Mouse (Mus musculus) embryonic facial prominence, embryonic 14.5 days (tissue): ENCODE measurements around the gene Gm10772. TPM values are rescaled to one million over a fixed set of nuclear protein-coding genes. Genes with fewer than 3 reads are reported as not detected.
"Not testable (repeated sequence)": the region's sequence is repeated elsewhere in the genome, so short reads cannot be mapped to it uniquely, and the experiment has no call there.

ENCODE experiments used
- ATAC-seq: fragments of 200-750 bp; cut with Nextera tagmentation; 2 replicates; pipeline ENCODE4 v1.8.0; 2017; ENCODE audit warnings: low read depth, moderate number of reproducible peaks, moderate TSS enrichment
- DNase-seq: peaks from one replicate; pipeline ENCODE4 v3.0.0-alpha.2; 2015; ENCODE audit warnings: low spot score
- H3K27ac ChIP-seq: fragments of 300-500 bp; sonication (generic); replicated peaks from 2 replicates; pipeline ENCODE4 v1.5.1; 2014; ENCODE audit warnings: low read depth, mild to moderate bottlenecking, low read length, moderate library complexity
- H3K27me3 ChIP-seq: fragments of 300-500 bp; sonication (generic); replicated peaks from 2 replicates; pipeline ENCODE4 v1.6.1; 2014; ENCODE audit warnings: low read length; ENCODE audit not compliant: control insufficient read depth, insufficient read depth
- H3K36me3 ChIP-seq: fragments of 300-500 bp; sonication (generic); 2 replicates; pipeline ENCODE4 v1.6.1; 2014; ENCODE audit warnings: low read length, mixed read lengths; ENCODE audit not compliant: control insufficient read depth, insufficient read depth
- H3K4me1 ChIP-seq: fragments of 300-500 bp; sonication (generic); 2 replicates; pipeline ENCODE4 v1.6.1; 2014; ENCODE audit warnings: antibody characterized with exemption, low read length; ENCODE audit not compliant: control insufficient read depth, insufficient read depth
- H3K4me2 ChIP-seq: fragments of 300-500 bp; sonication (generic); 2 replicates; pipeline ENCODE4 v1.6.1; 2014; ENCODE audit warnings: low read depth, mild to moderate bottlenecking, low read length, moderate library complexity, mixed read lengths
- H3K4me3 ChIP-seq: fragments of 300-500 bp; sonication (generic); 2 replicates; pipeline ENCODE4 v1.5.1; 2014; ENCODE audit warnings: low read depth, mild to moderate bottlenecking, low read length
- H3K9ac ChIP-seq: fragments of 300-500 bp; sonication (generic); 2 replicates; pipeline ENCODE4 v1.6.1; 2014; ENCODE audit warnings: low read depth, mild to moderate bottlenecking, low read length, moderate library complexity, mixed read lengths
- H3K9me3 ChIP-seq: fragments of 300-500 bp; sonication (generic); 2 replicates; pipeline ENCODE4 v1.6.1; 2016; ENCODE audit warnings: low read length; ENCODE audit not compliant: control insufficient read depth
- WGBS: fragments of 180-500 bp; shearing (Covaris S2); extraction: QIAGEN DNeasy Blood & Tissue Kit; methylation state at CpG from one replicate; pipeline ENCODE4 v1.1.7; 2014; 5-methylcytosine and 5-hydroxymethylcytosine counted together
- polyA plus RNA-seq: library from polyadenylated mRNA; unstranded; fragments of >200 nt; fragmentation: Nextera tagmentation; extraction: Ambion mirVana; gene quantifications from 2 replicates; pipeline ENCODE4 v1.2.1, GENCODE M21; 2014

Gene Gm10772
- polyA plus RNA-seq = not detected in 2 replicates

GRCm38 (mm10) chr13:66227473-66227872 is at the start of gene Gm10772:
Gene Gm10772 (minus strand): TSS chr13:66227573.
- not testable (repeated sequence) for H3K9me3 ChIP-seq, H3K9ac ChIP-seq, H3K4me3 ChIP-seq, H3K4me2 ChIP-seq, DNase-seq, H3K36me3 ChIP-seq, H3K27me3 ChIP-seq, ATAC-seq, H3K27ac ChIP-seq, H3K4me1 ChIP-seq
- WGBS = 80% methylated on average over 2 of the region's 3 CpGs

GRCm38 (mm10) chr13:66263914-66264313 is 36.5 kb upstream of the Gm10772 start:
- not testable (repeated sequence) for DNase-seq, H3K4me2 ChIP-seq, H3K27ac ChIP-seq, H3K9ac ChIP-seq, H3K4me1 ChIP-seq, H3K27me3 ChIP-seq, H3K36me3 ChIP-seq, H3K9me3 ChIP-seq, ATAC-seq, H3K4me3 ChIP-seq
- no CpG with 5 or more reads among the region's 1 CpGs for WGBS

DNA sequence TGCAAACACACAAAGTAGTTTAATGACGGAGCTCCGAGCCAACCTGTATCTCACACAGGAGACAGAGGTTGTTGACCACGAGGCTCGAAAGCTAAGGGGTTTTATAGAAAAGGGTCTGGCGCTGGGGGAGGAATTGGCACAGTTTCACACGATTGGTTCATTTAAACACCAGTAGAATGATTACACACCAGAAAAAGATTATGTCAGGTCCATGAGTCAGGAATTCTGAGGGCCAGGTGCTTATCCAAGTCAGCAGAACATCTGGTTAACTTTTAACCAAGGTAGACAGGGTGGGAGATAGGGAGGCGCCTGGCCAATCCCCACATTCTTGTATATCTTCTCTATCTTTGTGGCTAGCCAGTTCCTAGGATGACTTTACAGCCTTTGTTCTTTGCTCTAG is 35.8 kb upstream of the Gm10772 start:
- not testable (repeated sequence) for H3K4me1 ChIP-seq, H3K27ac ChIP-seq, DNase-seq, H3K9me3 ChIP-seq, H3K4me3 ChIP-seq, ATAC-seq, H3K27me3 ChIP-seq, H3K36me3 ChIP-seq, H3K9ac ChIP-seq, H3K4me2 ChIP-seq
- 82% methylated on average over 4 of the region's 7 CpGs for WGBS

GRCm38 (mm10) chr13:66214349-66214748 is 13.0 kb downstream of the Gm10772 start:
- no peak overlapping the region for H3K9ac ChIP-seq
- no peak overlapping the region for H3K4me2 ChIP-seq
- H3K36me3 ChIP-seq = no peaks in the 10 kb centered on the region
- H3K4me1 ChIP-seq = no peaks in the 10 kb centered on the region
- no peaks in the 10 kb centered on the region for H3K9me3 ChIP-seq
- no peak for DNase-seq
- ATAC-seq = no peak
- H3K4me3 ChIP-seq = no peak overlapping the region
- no peaks in the 10 kb centered on the region for H3K27me3 ChIP-seq
- WGBS = no CpG with 5 or more reads among the region's 11 CpGs
- H3K27ac ChIP-seq = no peak overlapping the region

DNA sequence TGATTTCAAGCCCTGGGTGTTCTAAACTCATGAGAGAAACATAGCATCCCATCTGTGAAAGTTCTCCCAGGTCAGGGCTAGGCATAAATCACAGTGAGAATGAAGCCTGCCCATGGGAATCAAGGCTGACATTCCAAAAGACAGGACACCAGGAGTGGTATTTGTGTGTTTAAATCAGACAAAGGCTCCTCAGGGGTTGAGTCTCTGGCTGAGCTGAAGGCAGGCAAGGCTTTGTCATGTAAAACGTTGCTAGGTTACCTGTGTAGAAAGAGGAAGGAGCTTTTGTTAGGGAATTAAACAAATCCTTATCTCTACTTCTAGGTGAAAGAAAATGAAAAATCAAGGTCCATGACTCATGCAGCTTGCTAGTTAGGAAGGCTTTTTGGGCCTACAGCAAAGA is 13.6 kb downstream of the Gm10772 start:
- not testable (repeated sequence) for H3K4me2 ChIP-seq, DNase-seq, H3K4me1 ChIP-seq, H3K27me3 ChIP-seq, H3K36me3 ChIP-seq, H3K4me3 ChIP-seq, H3K27ac ChIP-seq, H3K9me3 ChIP-seq, H3K9ac ChIP-seq, ATAC-seq
- WGBS = no CpG with 5 or more reads among the region's 1 CpGs

GRCm38 (mm10) chr13:66179172-66179571 is 48.2 kb downstream of the Gm10772 start:
- H3K9me3 ChIP-seq, H3K4me3 ChIP-seq, ATAC-seq, H3K4me2 ChIP-seq, H3K4me1 ChIP-seq, H3K36me3 ChIP-seq, H3K9ac ChIP-seq, DNase-seq, H3K27me3 ChIP-seq, H3K27ac ChIP-seq: not testable (repeated sequence)
- WGBS = 95% methylated on average over 3 of the region's 12 CpGs

Other genes with a start within 250 kb of the Gm10772 start
- not detected in 2 replicates for gene Gm10324, start 108.0 kb downstream of the Gm10772 start, polyA plus RNA-seq
- not detected in 2 replicates for gene 2410141K09Rik, start 213.5 kb upstream of the Gm10772 start, polyA plus RNA-seq